Mouse (Mus musculus): Measurements from ENCODE around the gene Orai3.

The Orai3 gene

DNA sequence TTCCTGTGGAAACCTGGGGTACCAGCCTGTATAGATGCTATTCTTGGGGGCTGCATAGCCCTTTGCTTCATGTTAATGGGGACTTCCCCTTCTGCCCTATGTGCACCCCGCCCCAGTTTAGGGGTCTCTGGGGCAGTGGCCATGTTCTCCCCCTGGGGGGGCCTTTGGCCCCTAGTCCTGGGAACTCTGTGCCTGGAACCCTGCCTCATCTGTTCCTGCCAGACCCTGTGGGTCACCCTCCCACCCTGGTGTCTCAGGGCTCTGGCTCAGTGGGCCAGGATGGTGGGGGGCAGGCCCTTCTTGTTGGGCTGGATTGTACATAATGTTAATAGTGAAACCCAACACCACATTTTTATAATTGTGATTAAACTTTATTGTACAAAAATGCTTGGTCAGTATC is 30.1 kb downstream of the Orai3 start:
- no peak for DNase-seq

DNA sequence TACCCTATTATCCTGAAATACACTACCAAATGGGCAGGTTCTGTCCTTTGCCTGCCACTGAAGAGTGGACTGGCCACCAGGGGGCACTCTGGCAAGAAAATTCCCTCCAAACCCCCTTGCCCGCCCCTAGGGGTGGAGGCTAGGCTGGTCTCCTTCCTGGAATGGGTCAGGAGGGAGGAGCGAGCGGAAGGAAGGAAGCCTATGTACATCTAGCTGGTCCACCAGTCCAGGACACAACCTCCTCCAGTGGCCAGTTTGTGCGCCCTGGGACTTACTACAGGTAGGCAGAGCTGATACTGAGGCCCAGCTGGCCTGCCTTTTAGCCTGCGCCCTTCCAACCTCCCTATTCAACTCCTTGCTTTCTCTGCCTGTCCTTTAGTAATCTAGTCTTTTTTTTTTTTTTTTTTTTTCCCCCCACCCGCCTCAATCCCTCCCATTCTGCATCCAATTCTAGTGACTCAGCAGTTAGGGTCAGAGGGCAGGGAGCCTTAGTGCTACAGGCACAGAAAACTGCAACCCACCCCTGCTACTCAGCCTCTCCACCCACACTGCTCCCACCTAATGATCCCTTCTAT is 30.9 kb downstream of the Orai3 start, which contains the start of gene Hsd3b7:
Gene Hsd3b7, plus strand, starts transcription at position 170 of the 575 bp plus-strand sequence.
- peak; percentile 94 for DNase-seq

DNA sequence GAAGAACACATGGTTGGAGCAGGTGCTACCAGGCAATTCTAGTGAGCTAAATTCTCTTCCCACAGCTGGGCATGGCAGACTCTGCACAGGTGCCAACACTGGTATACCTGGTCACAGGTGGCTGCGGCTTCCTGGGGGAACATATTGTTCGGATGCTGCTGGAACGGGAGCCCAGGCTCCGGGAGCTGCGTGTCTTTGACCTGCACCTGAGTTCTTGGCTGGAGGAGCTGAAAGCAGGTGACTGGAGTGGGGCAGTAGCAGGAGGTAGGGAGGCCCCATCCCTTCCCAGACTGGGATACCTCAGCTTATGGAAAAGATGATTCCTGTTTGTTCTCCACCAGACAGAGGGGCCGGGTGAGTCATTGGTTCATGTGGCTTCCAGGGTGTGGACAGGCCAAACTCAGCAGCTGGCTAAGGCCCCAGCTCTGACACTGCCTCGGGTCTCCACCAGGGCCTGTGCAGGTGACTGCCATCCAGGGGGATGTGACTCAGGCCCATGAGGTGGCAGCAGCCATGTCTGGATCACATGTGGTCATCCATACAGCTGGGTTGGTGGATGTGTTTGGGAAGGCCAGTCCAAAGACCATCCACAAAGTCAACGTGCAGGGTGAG is 31.5 kb downstream of the Orai3 start:
- DNase-seq = peak; percentile 21

DNA sequence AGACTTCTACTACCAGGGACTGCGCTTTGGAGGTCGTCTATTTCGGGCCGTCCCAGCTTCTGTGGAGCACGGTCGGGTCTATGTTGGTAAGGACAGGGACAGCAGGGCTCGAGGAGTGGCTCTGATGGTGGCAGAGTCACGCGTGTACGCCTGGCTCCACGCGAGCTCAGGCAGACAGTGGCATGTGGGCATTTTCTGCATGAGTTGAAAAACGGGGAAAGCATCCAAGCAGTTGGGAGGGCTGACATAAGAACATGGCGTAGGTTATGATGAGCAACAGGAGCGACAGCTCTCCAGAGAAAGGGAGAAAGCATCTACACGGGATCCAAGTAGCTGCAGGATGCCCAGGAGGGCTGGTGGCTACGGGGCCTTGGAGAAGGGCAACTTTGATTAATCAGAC is 32.7 kb downstream of the Orai3 start:
- DNase-seq = no peak

DNA sequence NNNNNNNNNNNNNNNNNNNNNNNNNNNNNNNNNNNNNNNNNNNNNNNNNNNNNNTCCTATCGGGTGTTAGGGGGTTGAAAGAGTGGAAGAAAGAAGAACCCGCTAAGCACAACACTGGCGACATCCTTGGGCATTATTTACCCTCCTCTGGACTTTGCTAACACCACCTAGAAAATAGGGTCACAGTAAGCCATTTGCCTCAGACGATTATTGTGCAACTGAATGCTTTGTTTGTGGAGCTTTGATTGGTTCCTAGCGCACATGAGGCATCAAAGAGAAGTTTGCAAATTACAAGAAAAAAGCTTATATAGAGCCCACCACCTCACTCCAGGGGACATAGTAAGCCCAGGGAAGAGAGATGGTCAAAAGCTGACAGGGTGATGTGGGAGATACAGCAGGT is 39.2 kb downstream of the Orai3 start:
- no peak for DNase-seq

DNA sequence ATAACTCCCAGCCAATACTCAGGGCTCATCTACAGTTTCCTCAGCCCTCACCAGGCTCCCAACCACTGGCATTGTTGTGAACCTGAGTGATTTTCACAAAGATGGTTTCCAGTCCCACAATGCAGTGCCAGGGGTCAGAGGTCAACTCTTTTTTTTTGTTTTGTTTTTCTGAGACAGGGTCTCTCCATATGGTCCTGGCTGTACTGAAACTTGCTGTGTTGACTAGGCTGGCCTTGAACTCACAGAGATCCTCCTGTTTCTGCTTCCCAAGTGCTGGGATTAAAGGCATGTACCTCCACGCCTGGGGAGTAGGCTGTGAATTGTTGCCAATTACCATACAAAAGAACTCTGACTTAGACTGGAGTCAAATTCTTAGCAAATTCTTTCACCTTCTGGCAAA is 40.2 kb downstream of the Orai3 start:
- no peak for DNase-seq

DNA sequence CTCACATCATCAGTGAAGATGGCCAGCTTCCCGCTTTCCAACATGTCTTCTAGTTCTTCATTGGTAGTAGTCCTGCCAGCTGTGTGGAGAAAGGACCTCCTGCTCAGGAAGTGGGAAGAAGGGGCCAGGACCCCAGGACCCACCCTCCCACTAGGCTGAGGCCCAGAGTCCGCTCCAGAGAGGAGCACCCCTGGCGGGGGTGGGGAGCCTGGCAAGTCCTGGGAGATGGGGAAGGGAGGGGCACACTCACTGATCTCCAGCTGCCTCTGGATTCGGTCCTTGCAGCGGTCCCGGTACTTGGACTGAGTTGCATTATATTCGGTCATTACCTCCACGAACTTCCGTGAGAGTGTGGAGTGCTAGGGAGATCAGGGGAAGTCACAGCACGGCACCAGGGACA is 41.0 kb downstream of the Orai3 start:
- no peak for DNase-seq

DNA sequence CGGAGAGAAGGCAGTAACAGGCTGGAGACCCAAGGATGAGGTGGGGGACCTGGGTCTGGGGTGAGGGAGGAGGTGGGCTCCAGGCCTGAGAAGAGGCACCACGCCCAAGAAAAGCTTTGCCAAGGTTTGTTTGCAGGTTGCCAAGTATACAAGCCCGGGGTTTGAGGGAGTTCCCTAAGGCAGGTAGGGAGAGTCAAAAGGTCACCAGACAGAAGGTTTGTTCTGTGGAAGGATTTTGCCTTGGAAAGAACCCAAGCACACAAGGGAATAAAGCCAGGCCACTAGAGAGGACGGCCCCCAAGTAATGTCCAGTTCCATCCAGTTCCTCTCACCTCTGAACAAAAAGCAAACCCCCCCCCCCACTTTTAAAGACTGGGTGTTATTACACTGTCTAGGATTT is 41.6 kb downstream of the Orai3 start:
- no peak for DNase-seq

DNA sequence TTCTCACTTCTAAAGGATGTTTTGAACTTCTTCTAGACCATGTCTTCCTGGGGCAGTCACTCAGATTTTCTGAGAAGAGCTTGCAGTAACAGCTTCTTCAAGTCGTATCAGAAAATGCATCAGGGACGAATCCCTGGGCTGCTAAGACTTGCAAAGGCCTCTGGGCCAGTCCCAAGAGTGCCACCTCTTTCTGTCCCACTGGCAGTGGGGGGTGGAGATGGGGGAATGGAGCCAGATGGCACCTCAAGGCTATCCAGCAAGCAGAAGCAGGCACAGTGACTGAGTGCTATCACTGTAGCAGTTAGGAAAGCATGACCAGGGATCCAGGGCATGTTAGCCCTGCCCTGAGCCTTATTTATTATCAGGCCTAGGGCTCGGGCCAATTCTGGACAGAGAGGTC is 42.7 kb downstream of the Orai3 start:
- DNase-seq = no peak

DNA sequence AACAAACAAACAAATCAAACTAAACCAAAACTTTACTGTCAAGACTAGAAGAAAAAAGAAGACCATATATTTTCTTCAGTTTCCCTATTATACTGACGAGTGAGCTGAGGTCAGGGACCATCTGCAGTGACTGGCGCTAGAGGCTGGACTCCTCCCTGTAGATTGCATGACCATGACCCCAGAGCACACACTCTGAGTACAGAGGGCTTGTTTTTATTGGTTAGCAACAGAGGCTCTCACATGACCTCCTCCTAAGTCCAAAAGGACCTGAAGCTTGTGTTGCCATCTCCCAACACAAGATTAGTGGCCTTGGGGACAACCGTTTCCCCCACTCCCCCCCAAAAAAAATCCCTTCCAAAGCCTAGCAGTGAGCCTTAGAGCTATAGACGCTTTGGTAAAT is 44.2 kb downstream of the Orai3 start:
- peak; percentile 26 for DNase-seq

DNA sequence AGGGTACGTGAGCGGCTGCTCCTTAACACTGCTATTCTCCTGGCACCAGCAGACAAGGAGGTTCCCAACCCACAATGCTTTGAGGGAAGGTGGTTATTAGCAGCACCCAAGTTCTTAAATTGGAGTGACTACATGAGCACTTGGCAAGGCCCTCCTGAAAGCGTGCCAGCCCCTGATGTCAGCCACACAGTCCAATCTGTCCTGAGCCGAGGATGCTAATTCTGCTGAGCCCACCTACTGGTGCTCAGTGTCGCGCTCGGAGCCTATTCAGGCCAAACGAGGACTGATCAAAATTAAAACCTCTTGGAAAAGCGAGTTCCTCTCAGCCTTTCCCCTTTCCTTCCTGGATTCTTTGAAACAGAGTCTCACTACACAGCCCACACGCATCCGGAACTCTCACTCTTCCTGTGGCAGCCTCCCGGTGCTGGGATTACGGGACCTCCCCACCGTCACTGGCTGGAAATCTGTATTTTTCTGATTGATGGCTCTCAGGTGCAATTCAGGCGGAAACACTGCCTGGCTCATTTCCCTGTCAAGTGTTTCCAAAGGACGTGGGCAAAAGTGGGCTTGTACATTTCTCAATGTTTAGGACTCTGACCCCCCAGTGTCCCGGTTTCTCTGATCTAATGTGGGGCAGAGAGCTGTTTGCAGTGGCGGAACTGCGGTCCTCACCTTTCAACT is 44.8 kb downstream of the Orai3 start:
- peak; percentile 65 for DNase-seq

DNA sequence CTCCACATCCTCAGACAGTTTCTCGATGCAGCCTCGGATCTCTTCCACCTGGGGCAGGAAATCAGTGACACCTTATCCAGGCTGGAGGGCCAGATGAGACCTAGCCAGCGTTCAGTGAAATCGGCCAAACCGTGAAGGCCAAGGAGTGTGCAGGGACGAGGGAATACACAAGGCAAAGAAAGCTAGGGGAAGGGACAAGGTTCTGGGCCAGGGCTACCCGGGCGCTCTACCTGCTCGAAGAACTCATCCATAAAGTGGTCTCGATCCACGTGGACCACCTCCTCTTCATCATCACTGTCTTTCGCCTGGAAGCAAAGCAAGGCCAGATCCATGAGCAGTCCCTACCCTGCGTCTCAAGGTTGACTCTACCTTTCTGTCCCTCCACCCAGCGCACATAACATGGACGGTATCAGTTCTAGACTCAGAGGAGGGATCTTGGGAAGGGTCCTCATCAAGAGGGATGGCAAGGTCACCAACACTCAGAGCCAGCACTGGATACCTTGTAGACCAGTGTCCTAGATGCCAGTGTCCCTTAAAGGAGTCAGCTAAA is 45.6 kb downstream of the Orai3 start:
- no peak for DNase-seq

DNA sequence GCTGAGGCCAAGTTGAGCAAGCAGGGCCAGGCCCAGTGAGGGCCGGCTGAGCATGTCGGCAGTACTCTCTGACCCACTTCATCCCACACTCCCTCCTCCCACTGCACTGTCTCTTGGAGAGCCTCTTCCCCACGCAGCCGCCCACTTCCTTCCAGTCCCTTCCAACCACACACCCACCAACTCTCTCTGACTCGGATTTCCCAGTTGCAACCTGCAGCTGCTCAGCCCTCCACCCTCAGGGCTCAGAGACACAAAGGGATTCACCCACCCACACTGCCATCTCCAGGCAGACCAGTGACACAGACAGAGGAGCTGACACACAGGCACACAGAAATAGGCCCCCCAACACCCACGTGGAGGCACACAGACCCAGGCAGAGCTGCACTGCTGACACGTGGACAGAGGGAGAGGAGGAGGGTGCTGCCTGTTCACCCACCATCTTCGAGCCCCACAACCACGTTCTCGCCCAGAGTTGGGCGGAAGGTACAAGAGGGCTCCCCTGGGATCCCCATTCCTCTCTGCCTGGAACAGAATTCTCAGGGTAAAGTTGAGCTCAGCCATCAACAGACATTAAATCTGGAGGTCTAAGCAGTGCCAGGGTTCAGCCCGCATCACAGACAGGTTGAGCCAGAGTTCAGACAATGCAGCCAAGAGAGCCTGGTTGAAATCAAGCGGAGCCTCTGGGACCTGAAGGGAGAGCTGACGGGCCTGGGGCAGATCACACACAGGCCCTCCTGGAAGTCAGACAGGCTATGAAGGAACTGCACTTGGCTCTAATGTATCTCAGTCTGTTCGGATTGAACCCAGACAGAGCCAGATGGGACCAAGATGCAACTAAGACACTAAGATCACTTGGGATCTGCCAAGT is 46.6 kb downstream of the Orai3 start:
- DNase-seq = peak; percentile 75

DNA sequence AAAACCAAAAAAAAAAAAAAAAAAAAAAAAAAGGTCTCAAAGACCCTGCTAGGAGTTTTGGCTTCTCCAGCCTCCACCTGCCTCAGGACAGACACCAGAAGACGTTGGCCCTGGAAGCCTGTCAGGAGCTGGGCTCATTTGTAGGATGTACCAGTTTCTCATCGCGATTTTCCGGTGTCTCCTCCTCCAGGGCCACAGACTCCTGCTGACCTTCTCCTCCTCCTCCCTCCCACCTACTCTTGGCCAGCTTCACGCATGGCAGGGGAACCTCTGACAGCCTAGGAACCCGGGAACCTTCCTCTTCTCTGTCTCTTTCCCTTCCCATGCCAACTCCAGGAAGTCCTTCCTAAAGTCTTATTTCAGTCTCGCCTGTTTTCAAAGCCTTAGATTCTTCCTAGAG is 47.4 kb downstream of the Orai3 start:
- no peak for DNase-seq

DNA sequence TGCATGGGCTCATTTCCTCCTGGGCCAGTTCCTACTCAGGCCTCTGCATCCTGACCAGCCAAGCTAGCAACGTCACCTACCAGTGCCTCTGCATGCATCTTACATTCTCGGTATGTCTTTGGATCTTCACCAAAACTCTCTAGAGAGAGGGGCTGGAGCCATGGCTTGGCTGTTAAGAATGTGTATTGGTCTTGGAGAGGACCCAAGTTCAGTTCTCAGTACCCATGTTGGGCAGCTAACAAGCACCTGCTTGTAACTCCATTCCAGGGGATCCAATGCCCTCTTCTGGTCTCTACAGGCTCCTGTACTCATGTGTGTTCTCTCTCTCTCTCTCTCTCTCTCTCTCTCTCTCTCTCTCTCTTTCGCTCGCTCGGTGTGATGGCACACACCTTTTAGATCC is 48.2 kb downstream of the Orai3 start:
- no peak for DNase-seq

DNA sequence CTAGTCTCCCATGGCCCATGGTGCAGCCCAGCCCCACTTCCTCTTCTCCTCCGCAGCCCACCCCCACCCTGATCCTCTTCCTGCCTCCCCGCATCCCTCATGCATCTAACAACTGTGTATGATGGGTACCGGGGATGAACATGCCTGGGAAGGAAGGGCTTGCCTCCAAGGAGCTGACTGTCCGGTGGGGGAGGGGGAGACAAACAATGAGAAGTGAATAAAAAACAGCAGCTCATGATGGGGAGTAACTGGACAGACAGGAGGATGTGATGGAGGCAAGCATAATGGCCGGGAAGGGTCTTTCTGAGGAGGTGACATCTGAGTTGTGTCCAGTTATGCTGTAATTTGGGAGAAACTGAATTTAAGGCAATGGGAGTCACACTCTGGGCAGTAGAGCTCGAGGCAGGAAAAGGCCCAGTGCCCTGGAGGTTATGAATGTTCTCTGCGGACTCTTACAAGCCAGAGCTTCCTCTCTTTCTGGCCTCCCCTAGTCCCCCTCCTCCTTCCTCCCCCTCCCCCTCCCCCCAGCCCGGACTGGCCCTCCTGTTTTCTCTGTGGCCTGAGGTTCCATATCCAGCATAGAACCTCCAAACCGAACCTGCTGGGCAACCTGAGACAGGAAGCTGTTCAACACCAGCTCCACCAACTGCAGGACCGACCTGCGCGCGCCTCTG is 51.4 kb downstream of the Orai3 start:
- peak; percentile 55 for DNase-seq

DNA sequence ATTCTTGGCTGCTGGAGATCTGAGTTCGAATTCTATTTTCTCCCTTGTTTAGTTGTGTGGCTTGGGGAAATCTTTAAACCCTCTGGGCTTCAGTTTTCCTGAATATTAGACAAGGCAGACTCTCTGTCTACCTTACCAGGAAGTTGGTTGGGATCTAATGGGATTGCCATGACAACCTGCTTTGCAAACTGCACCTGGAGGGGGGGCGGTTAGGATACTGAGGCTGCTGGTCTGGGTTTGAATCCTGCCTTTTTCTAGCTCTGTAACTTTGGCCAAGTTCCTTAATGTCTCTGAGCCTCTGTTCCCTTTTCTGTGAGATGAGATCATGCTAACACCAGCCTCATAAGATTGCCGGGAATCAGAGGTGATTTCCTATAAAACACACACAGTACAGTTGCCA is 52.9 kb downstream of the Orai3 start:
- no peak for DNase-seq

DNA sequence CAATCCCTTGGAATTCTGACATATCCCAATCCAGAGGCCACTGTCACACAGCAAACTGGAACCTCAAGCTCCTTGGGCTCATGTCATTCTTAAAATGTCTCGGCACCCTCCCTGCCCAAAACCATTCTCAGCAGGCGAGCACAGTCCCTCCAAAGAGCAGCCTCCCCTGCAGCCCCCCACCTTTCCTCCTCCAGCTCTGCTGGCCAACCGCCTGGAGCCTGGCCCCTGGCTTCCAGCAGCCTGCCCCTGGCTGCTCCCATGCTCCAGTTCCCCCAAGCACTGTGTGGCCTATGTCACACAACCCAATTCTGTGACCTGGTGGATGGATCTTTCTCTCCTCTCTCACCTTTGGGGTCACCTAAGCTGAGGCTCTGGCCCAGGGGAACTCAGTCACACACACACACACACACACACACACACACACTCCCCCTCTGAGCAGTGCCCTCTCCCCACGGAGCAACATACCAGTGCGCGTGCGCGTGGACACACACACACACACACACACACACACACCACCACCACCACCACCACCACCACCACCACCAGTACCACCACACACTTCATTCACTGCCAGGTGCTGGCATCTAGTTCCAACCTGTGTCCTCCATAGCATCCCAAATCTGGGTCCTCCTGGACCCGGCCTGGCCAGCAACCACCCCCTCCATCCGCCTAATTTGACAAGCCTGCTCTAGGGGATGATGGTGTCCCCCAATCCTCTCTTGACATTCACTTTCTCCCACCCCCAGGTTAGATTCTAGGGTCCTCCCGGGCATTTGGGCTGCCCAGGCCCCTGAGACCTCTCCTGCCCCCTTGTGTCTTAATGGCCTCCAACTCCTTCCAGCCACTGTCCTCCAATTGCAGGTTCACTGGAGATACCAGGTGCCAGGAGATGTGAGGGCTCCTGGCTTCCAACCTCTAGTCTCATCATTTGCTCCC is 53.9 kb downstream of the Orai3 start:
- no peak for DNase-seq

DNA sequence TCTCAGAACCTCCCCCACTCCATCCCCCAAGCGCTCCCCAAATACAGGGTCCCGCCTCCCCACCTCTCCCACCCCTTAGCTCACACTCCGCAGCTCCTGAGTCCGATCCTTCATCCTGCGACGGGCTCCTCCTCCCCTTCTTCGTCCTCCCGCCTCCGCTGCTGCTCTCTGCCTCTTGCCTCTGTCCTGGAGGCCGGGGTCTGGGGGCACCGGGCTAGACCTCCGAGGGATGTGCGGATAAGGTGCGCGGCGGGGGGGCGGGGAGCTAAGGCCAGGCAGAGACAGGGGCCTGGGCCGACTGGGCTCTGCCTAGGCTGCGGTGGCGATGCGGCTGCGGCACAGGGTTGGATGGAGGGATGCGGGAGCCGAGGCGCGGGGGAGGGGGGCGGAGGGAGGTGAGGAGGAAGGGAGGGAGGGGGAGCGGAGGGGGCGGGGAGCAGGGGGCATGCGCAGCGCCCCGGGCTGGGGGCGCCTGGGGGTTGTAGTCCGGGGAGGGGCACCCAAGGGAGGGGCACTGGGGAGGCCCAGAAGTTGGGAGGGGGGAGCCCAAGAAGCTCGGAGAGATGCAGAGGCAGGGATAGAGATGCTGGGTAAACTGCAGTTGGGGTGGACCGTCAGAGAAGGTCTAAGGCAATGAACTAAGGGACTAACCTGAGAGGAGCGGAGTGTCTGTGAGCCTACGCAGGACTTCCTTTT is 54.7 kb downstream of the Orai3 start, which contains the start of the genes Stx4a and Stx1b:
Gene Stx4a, plus strand, starts transcription at position 119 of the 696 bp plus-strand sequence.
Gene Stx1b, minus strand, starts transcription at position 374 of the 696 bp plus-strand sequence.
- peak; percentile 35 for DNase-seq

Measured in kidney, postnatal 14 days (tissue).